Mouse (Mus musculus): ENCODE measurements around the gene Gm21985. TPM values are rescaled to one million over a fixed set of nuclear protein-coding genes. Genes with fewer than 3 reads are reported as not detected.
"Not testable (repeated sequence)": the region's sequence is repeated elsewhere in the genome, so short reads cannot be mapped to it uniquely, and the experiment has no call there.

Gene Gm21985
- polyA plus RNA-seq, 1 experiment from 2014 or later = not detected

GRCm38 (mm10) chr2:112267547-112268269 lies 1.6 kb downstream of the Gm21985 start:
- 25% methylated on average over 8 of the region's 8 CpGs for WGBS (ENCODE audit: insufficient replicate concordance)
- H3K4me3 ChIP-seq = peak overlapping the region; percentile 83
- ATAC-seq = no peak
- H3K9me3 ChIP-seq (replicated peaks) = no peaks in the 10 kb centered on the region
- H3K4me1 ChIP-seq = peaks cover 67% of the 10 kb centered on the region
- peaks cover 4% of the 10 kb centered on the region; the same call in 1 of the 2 replicates for H3K36me3 ChIP-seq
- peak overlapping the region; percentile 93 for H3K9ac ChIP-seq
- H3K4me2 ChIP-seq = peak overlapping the region; percentile 91
- H3K27ac ChIP-seq = 0 out of 2 replicates have a peak overlapping the region, but pooled peaks have one; percentile 45
- H3K27me3 ChIP-seq (replicated peaks) = no peaks in the 10 kb centered on the region

DNA sequence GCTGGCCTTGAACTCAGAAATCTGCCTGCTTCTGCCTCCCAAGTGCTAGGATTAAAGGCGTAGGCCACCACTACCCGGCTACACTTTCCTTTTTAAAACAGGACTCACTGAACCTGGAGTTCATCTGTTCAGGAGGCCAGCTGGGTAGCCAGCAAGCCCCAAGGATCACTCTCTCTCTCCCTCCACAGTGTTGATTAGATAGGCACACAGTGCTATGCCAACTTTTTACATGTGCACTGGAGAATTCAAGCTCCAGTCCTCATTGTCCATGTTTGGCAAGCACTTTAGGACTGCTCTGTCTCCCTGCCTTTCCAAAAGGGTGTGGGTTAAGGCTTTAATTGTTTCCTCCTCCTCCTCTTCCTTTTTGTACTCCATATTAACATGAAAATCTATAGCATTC lies 3.9 kb downstream of the Gm21985 start:
- H3K4me1 ChIP-seq = peaks cover 59% of the 10 kb centered on the region
- peak overlapping the region; percentile 32; the same call in 1 of the 2 replicates for H3K27ac ChIP-seq
- no peak overlapping the region for H3K4me3 ChIP-seq
- ATAC-seq = no peak
- H3K9ac ChIP-seq = no peak overlapping the region
- no peak overlapping the region for H3K4me2 ChIP-seq
- no peaks in the 10 kb centered on the region for H3K9me3 ChIP-seq (replicated peaks)
- no peaks in the 10 kb centered on the region for H3K27me3 ChIP-seq (replicated peaks)
- 55% methylated on average over 2 of the region's 2 CpGs for WGBS (ENCODE audit: insufficient replicate concordance)
- H3K36me3 ChIP-seq = 0 out of 2 replicates have a peak, but pooled peaks cover 3% of the 10 kb centered on the region

DNA sequence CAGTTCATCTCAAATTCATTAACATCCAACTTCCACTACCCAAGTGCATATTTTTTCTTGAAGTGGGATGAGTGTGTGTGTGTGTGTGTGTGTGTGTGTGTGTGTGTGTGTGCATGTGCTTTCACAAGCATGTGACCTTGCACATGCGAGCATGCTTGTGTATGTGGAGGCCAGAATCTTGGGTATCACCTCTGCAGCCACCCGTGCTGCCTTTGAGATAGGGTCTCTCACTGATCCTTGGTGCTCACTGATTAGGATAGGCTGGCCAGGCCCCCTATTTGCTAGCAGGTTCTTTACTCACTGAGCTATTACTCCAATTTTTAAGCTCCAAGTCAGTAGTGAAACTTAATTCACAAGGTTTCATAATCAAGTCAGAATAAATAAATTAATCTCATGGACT lies 6.8 kb downstream of the Gm21985 start:
- H3K36me3 ChIP-seq = peaks cover 6% of the 10 kb centered on the region; the same call in 1 of the 2 replicates
- peaks cover 43% of the 10 kb centered on the region for H3K4me1 ChIP-seq
- no peaks in the 10 kb centered on the region for H3K9me3 ChIP-seq (replicated peaks)
- peak; percentile 91 for ATAC-seq
- no peak overlapping the region for H3K9ac ChIP-seq
- no peak overlapping the region for H3K4me3 ChIP-seq
- H3K4me2 ChIP-seq = peak overlapping the region; percentile 34
- H3K27me3 ChIP-seq (replicated peaks) = no peaks in the 10 kb centered on the region
- 21% methylated on average over 2 of the region's 2 CpGs for WGBS (ENCODE audit: insufficient replicate concordance)
- no peak overlapping the region for H3K27ac ChIP-seq

- ATAC-seq = no peak
Measured at GRCm38 (mm10) chr2:112273474-112273873, 7.4 kb downstream of the Gm21985 start.

DNA sequence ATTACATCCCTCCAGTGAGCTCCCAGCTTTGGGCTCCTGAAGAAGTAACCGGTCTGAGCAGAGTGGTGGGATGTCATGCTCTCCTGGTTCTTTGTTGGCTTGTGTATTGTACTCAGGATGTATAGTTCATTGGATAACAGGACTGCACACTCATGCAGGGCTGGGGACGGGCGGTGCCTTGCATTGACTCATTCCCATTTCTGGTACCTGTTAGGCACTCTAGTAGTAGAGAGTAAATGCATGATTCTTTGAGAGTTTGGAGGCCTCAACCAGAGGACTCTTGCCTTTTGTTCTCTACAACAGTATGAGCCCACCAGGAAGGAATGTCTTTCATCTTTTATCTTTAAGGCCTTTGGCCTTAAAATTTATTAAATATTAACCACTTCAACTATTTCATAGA lies 10.8 kb downstream of the Gm21985 start:
- Histone ChIP-seq H3K4me2 (no peak overlapping the region), H3K27ac (no peak overlapping the region), H3K9ac (no peak overlapping the region), H3K4me1 (peaks cover 29% of the 10 kb centered on the region), H3K27me3 (replicated peaks) (no peaks in the 10 kb centered on the region), H3K36me3 (peaks cover 6% of the 10 kb centered on the region; the same call in 1 of the 2 replicates), H3K9me3 (replicated peaks) (no peaks in the 10 kb centered on the region), H3K4me3 (no peak overlapping the region)
- ATAC-seq = no peak
- WGBS (ENCODE audit: insufficient replicate concordance) = 82% methylated on average over 3 of the region's 3 CpGs

More at GRCm38 (mm10) chr2:112273474-112273873, 7.4 kb downstream of the Gm21985 start:
- H3K4me3 ChIP-seq = no peak overlapping the region
- 84% methylated on average over 6 of the region's 6 CpGs for WGBS (ENCODE audit: insufficient replicate concordance)
- H3K36me3 ChIP-seq = peaks cover 6% of the 10 kb centered on the region; the same call in 1 of the 2 replicates
- H3K4me1 ChIP-seq = peaks cover 39% of the 10 kb centered on the region
- H3K27me3 ChIP-seq (replicated peaks) = no peaks in the 10 kb centered on the region
- peak overlapping the region; percentile 34; the same call in 1 of the 2 replicates for H3K4me2 ChIP-seq
- H3K27ac ChIP-seq = no peak overlapping the region
- no peaks in the 10 kb centered on the region for H3K9me3 ChIP-seq (replicated peaks)
- H3K9ac ChIP-seq = no peak overlapping the region

DNA sequence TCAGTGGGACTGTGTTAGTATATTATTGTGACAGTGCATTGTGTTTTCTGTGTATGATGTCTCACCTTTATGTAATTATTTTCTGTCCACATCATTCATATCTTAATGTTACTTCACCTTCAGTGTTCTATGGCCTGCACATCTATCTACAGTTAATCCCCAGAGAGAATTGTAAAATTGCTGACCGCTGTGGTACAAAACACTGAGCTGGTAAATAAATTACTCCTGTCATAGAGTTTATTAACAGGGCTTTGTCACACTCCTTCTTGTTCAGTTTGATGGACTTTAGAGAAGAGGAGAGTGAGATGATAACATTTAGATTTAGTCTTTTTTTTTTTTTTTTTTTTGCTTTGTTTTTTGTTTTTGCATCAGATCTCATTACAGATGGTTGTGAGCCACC lies 16.7 kb downstream of the Gm21985 start:
- Histone ChIP-seq H3K9me3 (replicated peaks) (no peaks in the 10 kb centered on the region), H3K36me3 (no peaks in the 10 kb centered on the region), H3K4me1 (peaks cover 33% of the 10 kb centered on the region), H3K27me3 (replicated peaks) (no peaks in the 10 kb centered on the region), H3K4me3 (no peak overlapping the region), H3K9ac (no peak overlapping the region), H3K4me2 (no peak overlapping the region), H3K27ac (no peak overlapping the region)
- ATAC-seq = no peak
- WGBS (ENCODE audit: insufficient replicate concordance) = 94% methylated on average over 1 of the region's 1 CpGs

DNA sequence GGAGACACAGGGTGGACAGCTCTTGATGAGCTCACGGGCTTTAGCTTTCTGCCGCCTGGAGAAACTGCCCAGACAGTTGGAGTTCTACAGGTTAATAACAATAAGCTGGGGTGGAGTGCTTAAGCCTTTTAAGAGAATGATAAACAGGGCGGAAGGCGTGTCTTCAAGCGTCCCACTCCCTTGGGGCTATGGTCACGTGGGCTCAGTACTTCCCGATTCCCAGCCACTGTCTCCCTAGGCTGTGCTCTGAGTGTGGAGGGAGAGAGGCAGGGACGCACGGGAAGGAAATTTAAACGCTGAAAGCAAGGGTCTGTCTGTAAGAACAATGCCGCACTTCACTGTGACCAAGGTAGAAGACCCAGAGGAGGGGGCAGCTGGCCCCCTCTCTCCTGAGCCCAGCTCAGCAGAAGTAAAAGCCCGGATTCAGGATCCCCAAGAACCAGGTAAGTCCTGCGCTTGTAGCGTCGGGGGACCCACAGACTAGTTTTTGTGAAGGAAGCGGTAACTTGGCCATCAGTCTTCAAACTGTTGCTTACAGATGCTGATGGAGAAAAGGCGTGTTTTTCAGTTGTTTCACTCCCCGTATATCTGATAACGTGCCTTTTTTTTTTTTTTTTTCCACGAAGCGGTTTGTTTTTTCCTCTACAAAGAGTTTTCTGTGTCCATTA lies 18.4 kb downstream of the Gm21985 start:
- H3K9me3 ChIP-seq (replicated peaks) = no peaks in the 10 kb centered on the region
- ATAC-seq = peak; percentile 95
- WGBS (ENCODE audit: insufficient replicate concordance) = under 1% methylated on average over 21 of the region's 21 CpGs
- peaks cover 30% of the 10 kb centered on the region for H3K4me1 ChIP-seq
- H3K4me2 ChIP-seq = peak overlapping the region; percentile 86
- no peaks in the 10 kb centered on the region for H3K27me3 ChIP-seq (replicated peaks)
- peak overlapping the region; percentile 70 for H3K4me3 ChIP-seq
- peak overlapping the region; percentile 74 for H3K9ac ChIP-seq
- H3K36me3 ChIP-seq = no peaks in the 10 kb centered on the region
- peak overlapping the region; percentile 74 for H3K27ac ChIP-seq

- Histone ChIP-seq H3K36me3 (no peaks in the 10 kb centered on the region), H3K4me3 (peak overlapping the region; percentile 70), H3K27ac (peak overlapping the region; percentile 40; the same call in 1 of the 2 replicates), H3K4me1 (peaks cover 28% of the 10 kb centered on the region), H3K27me3 (replicated peaks) (no peaks in the 10 kb centered on the region), H3K4me2 (peak overlapping the region; percentile 86), H3K9me3 (replicated peaks) (no peaks in the 10 kb centered on the region), H3K9ac (peak overlapping the region; percentile 74)
- no peak for ATAC-seq
- 53% methylated on average over 6 of the region's 6 CpGs for WGBS (ENCODE audit: insufficient replicate concordance)
Measured at GRCm38 (mm10) chr2:112285031-112285390, 18.9 kb downstream of the Gm21985 start.

- H3K4me2 ChIP-seq; H3K27ac ChIP-seq; ATAC-seq; H3K4me3 ChIP-seq; H3K27me3 ChIP-seq (replicated peaks); H3K9me3 ChIP-seq (replicated peaks); H3K9ac ChIP-seq; H3K36me3 ChIP-seq: not testable (repeated sequence)
- H3K4me1 ChIP-seq = peaks cover 28% of the 10 kb centered on the region
- 94% methylated on average over 1 of the region's 1 CpGs for WGBS (ENCODE audit: insufficient replicate concordance)
Measured at GRCm38 (mm10) chr2:112286062-112286461, 19.9 kb downstream of the Gm21985 start.

- Histone ChIP-seq H3K9me3 (replicated peaks) (no peaks in the 10 kb centered on the region), H3K4me3 (no peak overlapping the region), H3K27ac (no peak overlapping the region), H3K36me3 (no peaks in the 10 kb centered on the region), H3K4me1 (peaks cover 32% of the 10 kb centered on the region), H3K9ac (no peak overlapping the region), H3K4me2 (no peak overlapping the region), H3K27me3 (replicated peaks) (no peaks in the 10 kb centered on the region)
- 67% methylated on average over 4 of the region's 4 CpGs for WGBS (ENCODE audit: insufficient replicate concordance)
- ATAC-seq = no peak
Measured at GRCm38 (mm10) chr2:112287059-112287458, 20.9 kb downstream of the Gm21985 start.

GRCm38 (mm10) chr2:112289507-112289906 lies 23.4 kb downstream of the Gm21985 start:
- H3K27ac ChIP-seq = no peak overlapping the region
- no peak overlapping the region for H3K9ac ChIP-seq
- H3K4me3 ChIP-seq = no peak overlapping the region
- no peaks in the 10 kb centered on the region for H3K27me3 ChIP-seq (replicated peaks)
- no peak for ATAC-seq
- no peak overlapping the region for H3K4me2 ChIP-seq
- peaks cover 20% of the 10 kb centered on the region for H3K4me1 ChIP-seq
- peaks cover 4% of the 10 kb centered on the region; the same call in 1 of the 2 replicates for H3K36me3 ChIP-seq
- no peaks in the 10 kb centered on the region for H3K9me3 ChIP-seq (replicated peaks)
- 85% methylated on average over 3 of the region's 3 CpGs for WGBS (ENCODE audit: insufficient replicate concordance)

DNA sequence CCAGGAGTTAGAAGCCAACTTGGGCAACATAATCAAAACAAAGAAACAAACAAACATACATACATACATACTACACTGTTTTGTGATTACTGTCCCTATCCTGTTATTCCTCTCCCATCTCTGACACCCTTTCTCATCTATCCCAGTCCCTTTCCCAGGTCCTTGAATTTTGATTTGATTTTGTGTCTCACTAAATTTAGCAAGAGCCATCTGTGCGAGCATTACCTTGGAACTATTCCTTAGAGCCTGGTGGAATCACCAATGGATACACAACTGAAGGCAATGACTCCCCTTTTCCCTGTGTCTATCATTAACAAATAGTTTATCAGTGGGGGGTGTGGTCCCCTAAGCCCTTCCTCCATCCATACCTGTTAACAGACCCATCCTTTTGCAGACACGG lies 26.7 kb downstream of the Gm21985 start:
- Histone ChIP-seq H3K27me3 (replicated peaks) (no peaks in the 10 kb centered on the region), H3K9me3 (replicated peaks) (no peaks in the 10 kb centered on the region), H3K4me3 (no peak overlapping the region), H3K4me2 (no peak overlapping the region), H3K4me1 (peaks cover 10% of the 10 kb centered on the region; the same call in 1 of the 2 replicates), H3K27ac (no peak overlapping the region), H3K36me3 (peaks cover 8% of the 10 kb centered on the region; the same call in 1 of the 2 replicates), H3K9ac (no peak overlapping the region)
- WGBS (ENCODE audit: insufficient replicate concordance) = 67% methylated on average over 2 of the region's 2 CpGs
- no peak for ATAC-seq

Data from liver, embryonic 12.5 days (tissue).